Mouse (Mus musculus): ENCODE results near the gene Clcc1. TPM values are rescaled to one million over a fixed set of nuclear protein-coding genes. Genes with fewer than 3 reads are reported as not detected.

Gene Clcc1
- polyA plus RNA-seq, 1 experiment from 2014 or later: 41.4 TPM

DNA sequence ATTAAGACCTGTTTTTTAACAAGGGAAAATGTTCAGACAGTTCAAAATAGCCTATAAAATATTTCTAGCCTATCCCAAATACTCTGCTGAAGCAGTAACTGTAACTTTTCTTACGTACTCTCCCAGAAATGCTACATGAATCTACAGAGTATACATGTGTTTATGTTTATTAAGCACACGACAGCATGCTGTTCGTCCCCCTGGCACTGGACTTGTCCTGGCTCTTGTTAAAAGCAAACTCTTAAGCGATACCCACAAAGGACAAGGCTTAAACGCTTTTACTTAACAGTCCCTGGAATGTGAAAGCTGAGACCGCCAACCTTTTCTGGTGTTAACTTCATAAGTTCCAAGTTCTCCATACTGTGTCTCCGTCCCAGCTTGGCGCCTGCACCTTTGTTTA is 35.7 kb downstream of the Clcc1 start:
- no peaks in the 10 kb centered on the region for H3K4me1 ChIP-seq (ENCODE audit: control insufficient read depth, insufficient read depth, low read length)
- no peak overlapping the region for H3K27ac ChIP-seq (ENCODE audit: low read length)
- no peaks in the 10 kb centered on the region for H3K27me3 ChIP-seq (ENCODE audit: control insufficient read depth, insufficient read depth, low read depth, low read length)
- no peaks in the 10 kb centered on the region for H3K9me3 ChIP-seq (replicated peaks; ENCODE audit: control insufficient read depth, low read length, poor library complexity, severe bottlenecking)
- WGBS: 81% methylated on average over 8 of the region's 8 CpGs
- ATAC-seq: no peak
- H3K9ac ChIP-seq (ENCODE audit: low read depth, low read length): no peak overlapping the region
- no peak overlapping the region for H3K4me3 ChIP-seq (ENCODE audit: low read depth, low read length)
- no peak overlapping the region for H3K4me2 ChIP-seq (ENCODE audit: low read length)
- no peaks in the 10 kb centered on the region for H3K36me3 ChIP-seq (ENCODE audit: control insufficient read depth, insufficient read depth, low read length)

- Histone ChIP-seq H3K9me3 (replicated peaks; ENCODE audit: control insufficient read depth, low read length, poor library complexity, severe bottlenecking) (no peaks in the 10 kb centered on the region), H3K9ac (ENCODE audit: low read depth, low read length) (no peak overlapping the region), H3K4me3 (ENCODE audit: low read depth, low read length) (no peak overlapping the region), H3K4me1 (ENCODE audit: control insufficient read depth, insufficient read depth, low read length) (no peaks in the 10 kb centered on the region), H3K36me3 (ENCODE audit: control insufficient read depth, insufficient read depth, low read length) (no peaks in the 10 kb centered on the region), H3K4me2 (ENCODE audit: low read length) (no peak overlapping the region), H3K27ac (ENCODE audit: low read length) (no peak overlapping the region), H3K27me3 (ENCODE audit: control insufficient read depth, insufficient read depth, low read depth, low read length) (no peaks in the 10 kb centered on the region)
- 70% methylated on average over 4 of the region's 4 CpGs for WGBS
- no peak for ATAC-seq
Observed at GRCm38 (mm10) chr3:108689979-108690378, 36.3 kb downstream of the Clcc1 start.

DNA sequence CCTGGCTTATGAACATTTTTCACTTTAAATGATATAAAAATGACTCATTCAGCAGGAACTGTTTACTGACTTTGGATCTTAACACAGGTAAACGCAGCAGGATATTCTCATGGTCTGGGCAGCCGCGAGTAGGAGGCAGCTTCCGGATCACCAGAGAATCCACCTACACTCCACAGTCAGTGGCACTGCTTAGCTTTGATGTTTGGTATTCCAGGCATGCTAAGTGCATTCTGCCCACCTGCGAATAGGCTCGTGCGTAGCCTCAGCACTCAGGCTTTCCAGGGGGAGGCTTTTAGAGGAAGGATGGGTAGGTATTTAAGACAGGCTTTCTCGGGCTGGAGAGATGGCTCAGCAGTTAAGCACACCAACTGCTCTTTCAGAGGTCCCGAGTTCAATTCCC is 40.6 kb downstream of the Clcc1 start:
- H3K4me3 ChIP-seq (ENCODE audit: low read depth, low read length): no peak overlapping the region
- H3K4me2 ChIP-seq (ENCODE audit: low read length): no peak overlapping the region
- H3K9me3 ChIP-seq (replicated peaks; ENCODE audit: control insufficient read depth, low read length, poor library complexity, severe bottlenecking): no peaks in the 10 kb centered on the region
- H3K27ac ChIP-seq (ENCODE audit: low read length): no peak overlapping the region
- H3K4me1 ChIP-seq (ENCODE audit: control insufficient read depth, insufficient read depth, low read length): no peaks in the 10 kb centered on the region
- no peaks in the 10 kb centered on the region for H3K36me3 ChIP-seq (ENCODE audit: control insufficient read depth, insufficient read depth, low read length)
- no peak for ATAC-seq
- H3K9ac ChIP-seq (ENCODE audit: low read depth, low read length): no peak overlapping the region
- no peaks in the 10 kb centered on the region for H3K27me3 ChIP-seq (ENCODE audit: control insufficient read depth, insufficient read depth, low read depth, low read length)
- WGBS: 92% methylated on average over 9 of the region's 9 CpGs

GRCm38 (mm10) chr3:108698662-108699061 is 44.9 kb downstream of the Clcc1 start:
- Histone ChIP-seq H3K9ac (ENCODE audit: low read depth, low read length) (no peak overlapping the region), H3K4me2 (ENCODE audit: low read length) (no peak overlapping the region), H3K36me3 (ENCODE audit: control insufficient read depth, insufficient read depth, low read length) (no peaks in the 10 kb centered on the region), H3K4me1 (ENCODE audit: control insufficient read depth, insufficient read depth, low read length) (no peaks in the 10 kb centered on the region), H3K27ac (ENCODE audit: low read length) (no peak overlapping the region), H3K9me3 (replicated peaks; ENCODE audit: control insufficient read depth, low read length, poor library complexity, severe bottlenecking) (no peaks in the 10 kb centered on the region), H3K27me3 (ENCODE audit: control insufficient read depth, insufficient read depth, low read depth, low read length) (no peaks in the 10 kb centered on the region), H3K4me3 (ENCODE audit: low read depth, low read length) (no peak overlapping the region)
- 96% methylated on average over 8 of the region's 8 CpGs for WGBS
- no peak for ATAC-seq

- Histone ChIP-seq H3K27me3 (ENCODE audit: control insufficient read depth, insufficient read depth, low read depth, low read length) (no peaks in the 10 kb centered on the region), H3K4me2 (ENCODE audit: low read length) (no peak overlapping the region), H3K4me1 (ENCODE audit: control insufficient read depth, insufficient read depth, low read length) (no peaks in the 10 kb centered on the region), H3K4me3 (ENCODE audit: low read depth, low read length) (no peak overlapping the region), H3K9me3 (replicated peaks; ENCODE audit: control insufficient read depth, low read length, poor library complexity, severe bottlenecking) (no peaks in the 10 kb centered on the region), H3K27ac (ENCODE audit: low read length) (no peak overlapping the region), H3K9ac (ENCODE audit: low read depth, low read length) (no peak overlapping the region), H3K36me3 (ENCODE audit: control insufficient read depth, insufficient read depth, low read length) (no peaks in the 10 kb centered on the region)
- ATAC-seq: no peak
- WGBS: 95% methylated on average over 4 of the region's 4 CpGs
Observed at GRCm38 (mm10) chr3:108699786-108700185, 46.1 kb downstream of the Clcc1 start.

- 80% methylated on average over 1 of the region's 1 CpGs for WGBS
Observed at GRCm38 (mm10) chr3:108701256-108701655, 47.5 kb downstream of the Clcc1 start.

DNA sequence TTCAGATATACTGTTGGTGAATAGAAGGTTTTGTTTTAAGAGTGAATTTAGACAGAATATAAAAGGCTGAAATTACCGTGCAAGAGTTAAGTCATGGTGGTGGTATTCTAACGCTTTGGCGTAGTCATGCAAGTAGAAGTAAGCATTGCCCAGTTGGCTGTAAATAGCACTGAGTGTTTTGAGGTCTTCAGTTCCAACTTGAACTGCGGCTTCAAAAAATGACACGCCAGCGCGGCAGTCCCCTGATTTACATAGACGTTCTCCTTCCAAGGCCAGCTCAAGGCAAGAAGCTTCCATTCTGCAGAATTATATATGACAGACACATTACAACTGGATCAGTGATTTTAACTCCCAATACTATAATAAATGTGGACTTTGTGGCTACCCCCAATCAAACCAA is 49.1 kb downstream of the Clcc1 start:
- WGBS: 94% methylated on average over 8 of the region's 8 CpGs
- Histone ChIP-seq H3K4me1 (ENCODE audit: control insufficient read depth, insufficient read depth, low read length) (no peaks in the 10 kb centered on the region), H3K4me2 (ENCODE audit: low read length) (no peak overlapping the region), H3K4me3 (ENCODE audit: low read depth, low read length) (no peak overlapping the region), H3K27me3 (ENCODE audit: control insufficient read depth, insufficient read depth, low read depth, low read length) (no peaks in the 10 kb centered on the region), H3K9ac (ENCODE audit: low read depth, low read length) (no peak overlapping the region), H3K27ac (ENCODE audit: low read length) (no peak overlapping the region), H3K9me3 (replicated peaks; ENCODE audit: control insufficient read depth, low read length, poor library complexity, severe bottlenecking) (no peaks in the 10 kb centered on the region), H3K36me3 (ENCODE audit: control insufficient read depth, insufficient read depth, low read length) (no peaks in the 10 kb centered on the region)
- no peak for ATAC-seq

More at GRCm38 (mm10) chr3:108701256-108701655, 47.5 kb downstream of the Clcc1 start:
- H3K27ac ChIP-seq (ENCODE audit: low read length): no peak overlapping the region
- no peak overlapping the region for H3K9ac ChIP-seq (ENCODE audit: low read depth, low read length)
- H3K4me1 ChIP-seq (ENCODE audit: control insufficient read depth, insufficient read depth, low read length): no peaks in the 10 kb centered on the region
- no peaks in the 10 kb centered on the region for H3K27me3 ChIP-seq (ENCODE audit: control insufficient read depth, insufficient read depth, low read depth, low read length)
- no peak for ATAC-seq
- H3K4me2 ChIP-seq (ENCODE audit: low read length): no peak overlapping the region
- H3K4me3 ChIP-seq (ENCODE audit: low read depth, low read length): no peak overlapping the region
- no peaks in the 10 kb centered on the region for H3K9me3 ChIP-seq (replicated peaks; ENCODE audit: control insufficient read depth, low read length, poor library complexity, severe bottlenecking)
- H3K36me3 ChIP-seq (ENCODE audit: control insufficient read depth, insufficient read depth, low read length): no peaks in the 10 kb centered on the region

DNA sequence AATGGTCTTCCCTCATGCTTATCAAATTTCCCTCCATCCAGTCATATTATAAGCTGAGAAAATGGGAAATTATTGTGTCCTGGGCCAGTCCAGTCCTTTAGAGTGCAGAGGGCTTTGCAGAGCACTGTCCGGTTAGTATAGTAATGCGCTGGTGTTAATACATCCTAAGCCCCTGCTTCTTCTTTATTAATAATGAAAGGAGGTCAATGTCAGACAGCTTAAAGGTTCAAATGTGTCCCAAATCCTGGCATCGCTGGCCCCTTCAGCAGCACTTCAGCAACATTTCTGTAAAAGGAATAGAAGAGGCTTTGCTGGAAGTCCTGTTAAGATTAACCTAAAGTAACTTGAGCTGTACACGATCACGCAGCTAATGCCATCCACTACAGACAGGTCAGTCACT is 57.6 kb downstream of the Clcc1 start:
- Histone ChIP-seq H3K4me2 (ENCODE audit: low read length) (no peak overlapping the region), H3K4me1 (ENCODE audit: control insufficient read depth, insufficient read depth, low read length) (0 out of 2 replicates have a peak, but pooled peaks cover 4% of the 10 kb centered on the region), H3K9ac (ENCODE audit: low read depth, low read length) (no peak overlapping the region), H3K4me3 (ENCODE audit: low read depth, low read length) (no peak overlapping the region), H3K27ac (ENCODE audit: low read length) (no peak overlapping the region), H3K27me3 (ENCODE audit: control insufficient read depth, insufficient read depth, low read depth, low read length) (no peaks in the 10 kb centered on the region), H3K9me3 (replicated peaks; ENCODE audit: control insufficient read depth, low read length, poor library complexity, severe bottlenecking) (no peaks in the 10 kb centered on the region), H3K36me3 (ENCODE audit: control insufficient read depth, insufficient read depth, low read length) (no peaks in the 10 kb centered on the region)
- no peak for ATAC-seq
- 84% methylated on average over 5 of the region's 5 CpGs for WGBS

GRCm38 (mm10) chr3:108713065-108713675 is 59.5 kb downstream of the Clcc1 start:
- no peak for ATAC-seq
- 0 out of 2 replicates have a peak, but pooled peaks cover 4% of the 10 kb centered on the region for H3K4me1 ChIP-seq (ENCODE audit: control insufficient read depth, insufficient read depth, low read length)
- H3K27me3 ChIP-seq (ENCODE audit: control insufficient read depth, insufficient read depth, low read depth, low read length): no peaks in the 10 kb centered on the region
- no peak overlapping the region for H3K27ac ChIP-seq (ENCODE audit: low read length)
- H3K9ac ChIP-seq (ENCODE audit: low read depth, low read length): no peak overlapping the region
- H3K4me2 ChIP-seq (ENCODE audit: low read length): no peak overlapping the region
- H3K4me3 ChIP-seq (ENCODE audit: low read depth, low read length): no peak overlapping the region
- H3K9me3 ChIP-seq (replicated peaks; ENCODE audit: control insufficient read depth, low read length, poor library complexity, severe bottlenecking): no peaks in the 10 kb centered on the region
- 36% methylated on average over 3 of the region's 3 CpGs for WGBS
- no peaks in the 10 kb centered on the region for H3K36me3 ChIP-seq (ENCODE audit: control insufficient read depth, insufficient read depth, low read length)
